ENCODE assay signal across 8 mouse cellular contexts in the genomic region with DNA sequence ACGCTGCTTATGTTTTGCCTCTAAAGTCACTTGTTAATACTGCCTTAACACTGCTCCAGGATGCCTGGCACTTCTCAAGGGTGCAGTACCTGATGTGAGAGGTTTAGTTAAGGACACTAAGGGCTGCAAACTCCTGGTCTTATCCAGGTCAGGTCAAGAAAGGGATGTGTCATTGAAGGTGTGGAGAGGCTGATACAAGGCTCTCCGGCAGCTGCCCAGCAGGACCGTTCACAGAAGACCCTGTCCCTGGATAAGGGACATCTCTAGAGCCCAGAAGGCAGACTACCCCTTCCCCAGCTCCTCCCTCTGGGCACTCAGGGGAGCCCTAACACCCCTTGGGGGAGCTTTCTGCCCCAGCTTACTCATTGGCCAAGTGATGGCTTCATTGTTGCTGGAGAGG. TPM values are rescaled to one million over a fixed set of nuclear protein-coding genes. Genes with fewer than 3 reads are reported as not detected.
DNase-seq lines count a peak whose midpoint lies in the region; ATAC-seq and TF ChIP-seq lines count a peak whose summit lies in the region.

No protein-coding gene starts in this region.

- peak overlapping the region; percentile 86 for H3K27ac ChIP-seq in gastrocnemius, adult 2 months
- peak overlapping the region; percentile 62 for H3K27ac ChIP-seq in embryonic facial prominence, embryonic 11.5 days (replicated peaks; ENCODE audit: low read depth, low read length)
- no peak overlapping the region for H3K27ac ChIP-seq in hindbrain, embryonic 15.5 days (replicated peaks)
- H3K27ac ChIP-seq in midbrain, embryonic 13.5 days = no peak overlapping the region

- 72% methylated on average over 3 of the region's 3 CpGs for WGBS in embryonic facial prominence, embryonic 11.5 days
- 67% methylated on average over 3 of the region's 3 CpGs for WGBS in hindbrain, embryonic 15.5 days
- 79% methylated on average over 3 of the region's 3 CpGs for WGBS in midbrain, embryonic 13.5 days

- peak overlapping the region; percentile 81 for H3K4me3 ChIP-seq in gastrocnemius, adult 2 months
- peak overlapping the region; percentile 53 for H3K4me3 ChIP-seq in embryonic facial prominence, embryonic 11.5 days (ENCODE audit: low read depth, low read length)
- peak overlapping the region; percentile 48 for H3K4me3 ChIP-seq in hindbrain, embryonic 15.5 days
- peak overlapping the region; percentile 50; the same call in 1 of the 2 replicates for H3K4me3 ChIP-seq in midbrain, embryonic 13.5 days (replicated peaks)

- ATAC-seq in embryonic facial prominence, embryonic 11.5 days (replicated peaks; ENCODE audit: insufficient number of reproducible peaks, low FRiP score, low TSS enrichment, low read depth) = peak; percentile 5; the same call in 1 of the 2 replicates
- ATAC-seq in hindbrain, embryonic 15.5 days (ENCODE audit: low FRiP score, low read depth) = peak; percentile 7; the same call in 1 of the 2 replicates
- peak; percentile 3; the same call in 1 of the 2 replicates for ATAC-seq in midbrain, embryonic 13.5 days

- peak overlapping the region; percentile 83 for H3K4me2 ChIP-seq in embryonic facial prominence, embryonic 11.5 days (ENCODE audit: low read depth, low read length)
- H3K4me2 ChIP-seq in hindbrain, embryonic 15.5 days = peak overlapping the region; percentile 100
- H3K4me2 ChIP-seq in midbrain, embryonic 13.5 days (replicated peaks) = peak overlapping the region; percentile 82

- H3K36me3 ChIP-seq in embryonic facial prominence, embryonic 11.5 days (replicated peaks; ENCODE audit: control insufficient read depth, insufficient read depth, low read depth, low read length) = no peaks in the 10 kb centered on the region
- no peaks in the 10 kb centered on the region for H3K36me3 ChIP-seq in hindbrain, embryonic 15.5 days
- H3K36me3 ChIP-seq in midbrain, embryonic 13.5 days = no peaks in the 10 kb centered on the region

- intact Hi-C loops in gastrocnemius, adult 2 months (cut with DNase I) = no loop called here

- DNase-seq in gastrocnemius, adult 2 months = no peak
- no peak for DNase-seq in gastrocnemius, adult 18-20 months (ENCODE audit: low spot score)
- DNase-seq in embryonic facial prominence, embryonic 11.5 days (ENCODE audit: low spot score) = no peak
- DNase-seq in cerebellum, adult 9-11 months = no peak
- no peak for DNase-seq in layer of hippocampus, adult 8-10 months (ENCODE audit: low spot score in 2 of 2)
- DNase-seq in right cerebral cortex, postnatal 4 days = no peak

- no peak for TF ChIP-seq CTCF in gastrocnemius, adult 2 months (IDR thresholded peaks at IDR 0.05)

- H3K9me3 ChIP-seq in embryonic facial prominence, embryonic 11.5 days (replicated peaks; ENCODE audit: control insufficient read depth, low read length) = no peaks in the 10 kb centered on the region
- no peaks in the 10 kb centered on the region for H3K9me3 ChIP-seq in hindbrain, embryonic 15.5 days
- H3K9me3 ChIP-seq in midbrain, embryonic 13.5 days = no peaks in the 10 kb centered on the region

- H3K4me1 ChIP-seq in embryonic facial prominence, embryonic 11.5 days (ENCODE audit: control insufficient read depth, insufficient read depth, low read length) = peaks cover 11% of the 10 kb centered on the region
- H3K4me1 ChIP-seq in hindbrain, embryonic 15.5 days (replicated peaks) = peaks cover 34% of the 10 kb centered on the region
- H3K4me1 ChIP-seq in midbrain, embryonic 13.5 days (replicated peaks) = peaks cover 39% of the 10 kb centered on the region

- no peaks in the 10 kb centered on the region for H3K27me3 ChIP-seq in embryonic facial prominence, embryonic 11.5 days (ENCODE audit: control insufficient read depth, insufficient read depth, low read length)
- 0 out of 2 replicates have a peak, but pooled peaks cover 7% of the 10 kb centered on the region for H3K27me3 ChIP-seq in hindbrain, embryonic 15.5 days
- peaks cover 10% of the 10 kb centered on the region; the same call in 1 of the 2 replicates for H3K27me3 ChIP-seq in midbrain, embryonic 13.5 days

- H3K9ac ChIP-seq in embryonic facial prominence, embryonic 11.5 days (replicated peaks; ENCODE audit: low read length) = peak overlapping the region; percentile 79
- no peak overlapping the region for H3K9ac ChIP-seq in hindbrain, embryonic 15.5 days
- H3K9ac ChIP-seq in midbrain, embryonic 13.5 days (replicated peaks) = 0 out of 2 replicates have a peak overlapping the region, but pooled peaks have one; percentile 71

RNA-seq across cellular contexts. Expression of gene Evc2, which starts 0.6 kb away (rescaled TPM):
- 10 to 100 TPM in 1 of 2 experiments, 1 to 10 TPM in 1; 6.6 to 12.6 TPM for total RNA-seq in gastrocnemius, adult 2 months (2021)
- 1 to 10 TPM; 8.8 to 9.9 TPM for total RNA-seq in gastrocnemius, adult 18-20 months (2021)
- 14.0 and 16.0 TPM in 2 replicates for polyA plus RNA-seq in embryonic facial prominence, embryonic 11.5 days (2014; fragmentation: Nextera tagmentation; extraction: Ambion mirVana)
- 5.0 and 7.2 TPM in 2 replicates for polyA plus RNA-seq in hindbrain, embryonic 15.5 days (2015; fragmentation: Nextera tagmentation; extraction: Ambion mirVana)
- 6.2 and 7.5 TPM in 2 replicates for polyA plus RNA-seq in midbrain, embryonic 13.5 days (2015; fragmentation: Nextera tagmentation; extraction: Ambion mirVana)
- 10 to 100 TPM; 20.0 to 28.4 (median 26.3) TPM for total RNA-seq in layer of hippocampus, adult 8-10 months (2022)

RNA-seq across cellular contexts. Expression of gene Evc, which starts 1.0 kb away (rescaled TPM):
- 10 to 100 TPM; 16.5 to 36.6 TPM for total RNA-seq in gastrocnemius, adult 2 months (2021)
- 10 to 100 TPM; 24.8 to 25.6 TPM for total RNA-seq in gastrocnemius, adult 18-20 months (2021)
- polyA plus RNA-seq in embryonic facial prominence, embryonic 11.5 days (2014; fragmentation: Nextera tagmentation; extraction: Ambion mirVana) = 15.7 and 17.7 TPM in 2 replicates
- polyA plus RNA-seq in hindbrain, embryonic 15.5 days (2015; fragmentation: Nextera tagmentation; extraction: Ambion mirVana) = 5.8 and 6.0 TPM in 2 replicates
- polyA plus RNA-seq in midbrain, embryonic 13.5 days (2015; fragmentation: Nextera tagmentation; extraction: Ambion mirVana) = 7.4 and 8.9 TPM in 2 replicates
- 10 to 100 TPM; 13.9 to 18.7 (median 16.5) TPM for total RNA-seq in layer of hippocampus, adult 8-10 months (2022)

Comparison
In these comparisons a context has a peak if more than half of its experiments do, and no peak if none do; other contexts are left out.
1. H3K27ac ChIP-seq: peak in gastrocnemius, adult 2 months (single experiment) and embryonic facial prominence, embryonic 11.5 days (single experiment); none in hindbrain, embryonic 15.5 days (single experiment) and midbrain, embryonic 13.5 days (single experiment).
2. Peak in every context shown above with its lines, with median percentiles within 50 percentile points of each other: H3K4me3 ChIP-seq, ATAC-seq and H3K4me2 ChIP-seq.